ENCODE assay signal across 9 mouse cellular contexts in the genomic region with DNA sequence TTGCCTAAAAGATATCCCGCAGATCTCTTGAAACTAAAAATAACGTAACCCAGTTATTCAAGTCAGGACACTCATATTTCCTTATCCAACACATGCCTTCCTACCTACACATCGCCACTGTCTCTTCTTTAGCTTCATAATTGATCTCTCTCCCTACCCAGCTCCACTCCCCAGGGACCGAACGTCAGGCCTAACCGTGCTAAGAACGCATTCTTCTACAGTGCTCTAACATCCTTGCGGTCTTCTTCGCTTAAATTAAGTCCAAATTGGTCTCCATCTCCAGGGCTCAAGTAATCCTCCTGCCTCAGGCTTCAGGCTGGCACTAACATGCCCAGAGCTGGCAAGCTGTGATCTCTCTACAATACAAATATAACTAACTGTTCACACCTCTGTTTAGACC. TPM values are rescaled to one million over a fixed set of nuclear protein-coding genes. Genes with fewer than 3 reads are reported as not detected.
DNase-seq lines count a peak whose midpoint lies in the region; ATAC-seq and TF ChIP-seq lines count a peak whose summit lies in the region.
"Had no signal": no experiment of that assay in that cellular context is flagged by ENCODE, and none has a peak within 500 bp of the region (broad histone marks: within the 10 kb centered on the region; RNA-seq: fewer than 3 reads in every experiment).

No protein-coding gene starts in this region.

- no peaks in the 10 kb centered on the region for H3K36me3 ChIP-seq in thymus, adult 2 months (ENCODE audit: control insufficient read depth, insufficient read depth, low read length)
- no peaks in the 10 kb centered on the region; the same call in 1 of the 2 replicates for H3K36me3 ChIP-seq in hindbrain, embryonic 16.5 days (ENCODE audit: control insufficient read depth, insufficient read depth, low read length)
- 0 out of 2 replicates have a peak, but pooled peaks cover 5% of the 10 kb centered on the region for H3K36me3 ChIP-seq in midbrain, embryonic 14.5 days (ENCODE audit: control insufficient read depth, insufficient read depth, low read length)

- H3K4me1 ChIP-seq in thymus, adult 2 months (replicated peaks; ENCODE audit: control insufficient read depth, insufficient read depth, low read length) = peaks cover 8% of the 10 kb centered on the region
- H3K4me1 ChIP-seq in hindbrain, embryonic 16.5 days (ENCODE audit: control insufficient read depth, insufficient read depth, low read depth, low read length) = peaks cover 29% of the 10 kb centered on the region
- H3K4me1 ChIP-seq in midbrain, embryonic 14.5 days (ENCODE audit: control insufficient read depth, insufficient read depth, low read length) = peaks cover 32% of the 10 kb centered on the region

- TF ChIP-seq CTCF in thymus, adult 2 months (IDR thresholded peaks at IDR 0.05; ENCODE audit: borderline replicate concordance, control insufficient read depth, extremely low read depth, insufficient read depth, low read length, poor library complexity) = no peak

- peak overlapping the region; percentile 99 for H3K9ac ChIP-seq in hindbrain, embryonic 16.5 days (ENCODE audit: low read depth, low read length)
- peak overlapping the region; percentile 84 for H3K9ac ChIP-seq in midbrain, embryonic 14.5 days (replicated peaks; ENCODE audit: low read length)

- no peaks in the 10 kb centered on the region for H3K9me3 ChIP-seq in hindbrain, embryonic 16.5 days (ENCODE audit: control insufficient read depth, low read length)
- no peaks in the 10 kb centered on the region for H3K9me3 ChIP-seq in midbrain, embryonic 14.5 days (ENCODE audit: control insufficient read depth, low read length)

- H3K27me3 ChIP-seq in thymus, adult 2 months (ENCODE audit: control insufficient read depth, insufficient read depth, low read length) = no peaks in the 10 kb centered on the region
- no peaks in the 10 kb centered on the region for H3K27me3 ChIP-seq in hindbrain, embryonic 16.5 days (replicated peaks; ENCODE audit: control insufficient read depth, insufficient read depth, low read length)
- H3K27me3 ChIP-seq in midbrain, embryonic 14.5 days (ENCODE audit: control insufficient read depth, insufficient read depth, low read length) = no peaks in the 10 kb centered on the region

- DNase-seq in cerebellum, adult 11-12 months = peak; percentile 37
- DNase-seq in cerebellum, adult 11 months = no peak
- DNase-seq in thymus, adult 2 months = no peak
- no peak for DNase-seq in thymus, adult 18-20 months
- peak; percentile 68 for DNase-seq in midbrain, embryonic 14.5 days
- DNase-seq in urinary bladder, adult 2 months (ENCODE audit: low spot score) = no peak
- DNase-seq in gastrocnemius, adult 18-20 months (ENCODE audit: low spot score) = no peak

- H3K4me2 ChIP-seq in hindbrain, embryonic 16.5 days (ENCODE audit: low read length) = peak overlapping the region; percentile 77
- H3K4me2 ChIP-seq in midbrain, embryonic 14.5 days (ENCODE audit: low read length) = peak overlapping the region; percentile 83

- peak overlapping the region; percentile 79 for H3K27ac ChIP-seq in thymus, adult 2 months (ENCODE audit: control insufficient read depth, insufficient read depth, low read length)
- peak overlapping the region; percentile 100 for H3K27ac ChIP-seq in hindbrain, embryonic 16.5 days (ENCODE audit: low read depth, low read length)
- peak overlapping the region; percentile 99 for H3K27ac ChIP-seq in midbrain, embryonic 14.5 days (replicated peaks; ENCODE audit: low read depth, low read length)

- H3K4me3 ChIP-seq in thymus, adult 2 months (ENCODE audit: control insufficient read depth, insufficient read depth, low read length) = peak overlapping the region; percentile 90
- peak overlapping the region; percentile 90 for H3K4me3 ChIP-seq in hindbrain, embryonic 16.5 days (ENCODE audit: low read length)
- H3K4me3 ChIP-seq in midbrain, embryonic 14.5 days (replicated peaks; ENCODE audit: low read depth, low read length) = peak overlapping the region; percentile 82

- no peak for ATAC-seq in hindbrain, embryonic 16.5 days
- no peak for ATAC-seq in midbrain, embryonic 14.5 days (ENCODE audit: low FRiP score, low TSS enrichment)

- TF ChIP-seq POLR2A in thymus, adult 2 months (IDR thresholded peaks at IDR 0.05; ENCODE audit: control insufficient read depth, extremely low read depth, insufficient read depth, low read length, poor library complexity) = no peak

- WGBS in thymus, adult 2 months = 50% methylated on average over 9 of the region's 9 CpGs
- 26% methylated on average over 9 of the region's 9 CpGs for WGBS in hindbrain, embryonic 16.5 days
- 33% methylated on average over 9 of the region's 9 CpGs for WGBS in midbrain, embryonic 14.5 days

RNA-seq across cellular contexts. Expression of gene Dedd, which starts 0.7 kb away (rescaled TPM):
- polyA plus RNA-seq in thymus, adult 2 months (2012; rRNA removed) = 60.8 and 61.5 TPM in 2 replicates
- polyA plus RNA-seq in hindbrain, embryonic 16.5 days (2015; fragmentation: Nextera tagmentation; extraction: Ambion mirVana) = 46.5 and 49.5 TPM in 2 replicates
- 49.0 and 61.5 TPM in 2 replicates for polyA plus RNA-seq in midbrain, embryonic 14.5 days (2014; fragmentation: Nextera tagmentation; extraction: Ambion mirVana)
- polyA plus RNA-seq in urinary bladder, adult 2 months (2012; rRNA removed) = 50.0 and 53.0 TPM in 2 replicates
- 10 to 100 TPM; 28.1 to 35.8 TPM for total RNA-seq in gastrocnemius, adult 18-20 months (2021)

RNA-seq across cellular contexts. Expression of gene Nit1, which starts 17.2 kb away (rescaled TPM):
- polyA plus RNA-seq in thymus, adult 2 months (2012; rRNA removed) = 48.8 and 52.2 TPM in 2 replicates
- 51.2 and 54.7 TPM in 2 replicates for polyA plus RNA-seq in hindbrain, embryonic 16.5 days (2015; fragmentation: Nextera tagmentation; extraction: Ambion mirVana)
- polyA plus RNA-seq in midbrain, embryonic 14.5 days (2014; fragmentation: Nextera tagmentation; extraction: Ambion mirVana) = 39.1 and 45.0 TPM in 2 replicates
- 63.1 and 70.2 TPM in 2 replicates for polyA plus RNA-seq in urinary bladder, adult 2 months (2012; rRNA removed)
- total RNA-seq in gastrocnemius, adult 18-20 months (2021) = 10 to 100 TPM; 26.0 to 28.9 TPM

RNA-seq across cellular contexts. Expression of gene Pfdn2, which starts 17.2 kb away (rescaled TPM):
- polyA plus RNA-seq in thymus, adult 2 months (2012; rRNA removed) = 15.8 and 16.6 TPM in 2 replicates
- 123 and 143 TPM in 2 replicates for polyA plus RNA-seq in hindbrain, embryonic 16.5 days (2015; fragmentation: Nextera tagmentation; extraction: Ambion mirVana)
- polyA plus RNA-seq in midbrain, embryonic 14.5 days (2014; fragmentation: Nextera tagmentation; extraction: Ambion mirVana) = 63.0 and 94.0 TPM in 2 replicates
- 47.8 and 66.6 TPM in 2 replicates for polyA plus RNA-seq in urinary bladder, adult 2 months (2012; rRNA removed)
- 100 to 1,000 TPM; 110 to 128 TPM for total RNA-seq in gastrocnemius, adult 18-20 months (2021)

RNA-seq across cellular contexts. Expression of gene Klhdc9, which starts 32.4 kb away (rescaled TPM):
- polyA plus RNA-seq in thymus, adult 2 months (2012; rRNA removed) = 0.39 and 0.69 TPM in 2 replicates
- polyA plus RNA-seq in hindbrain, embryonic 16.5 days (2015; fragmentation: Nextera tagmentation; extraction: Ambion mirVana) = 3.3 and 4.3 TPM in 2 replicates
- 3.6 and 3.7 TPM in 2 replicates for polyA plus RNA-seq in midbrain, embryonic 14.5 days (2014; fragmentation: Nextera tagmentation; extraction: Ambion mirVana)
- 2.3 and 2.8 TPM in 2 replicates for polyA plus RNA-seq in urinary bladder, adult 2 months (2012; rRNA removed)
- total RNA-seq in gastrocnemius, adult 18-20 months (2021) = not detected
- total RNA-seq: heart, adult 18-20 months had no signal

RNA-seq across cellular contexts. Expression of gene Ufc1, which starts 33.4 kb away (rescaled TPM):
- polyA plus RNA-seq in thymus, adult 2 months (2012; rRNA removed) = 18.5 and 20.2 TPM in 2 replicates
- 115 and 126 TPM in 2 replicates for polyA plus RNA-seq in hindbrain, embryonic 16.5 days (2015; fragmentation: Nextera tagmentation; extraction: Ambion mirVana)
- 120 and 132 TPM in 2 replicates for polyA plus RNA-seq in midbrain, embryonic 14.5 days (2014; fragmentation: Nextera tagmentation; extraction: Ambion mirVana)
- 78.1 and 81.2 TPM in 2 replicates for polyA plus RNA-seq in urinary bladder, adult 2 months (2012; rRNA removed)
- 10 to 100 TPM; 85.7 to 96.8 TPM for total RNA-seq in gastrocnemius, adult 18-20 months (2021)

Comparison
In these comparisons a context has a peak if more than half of its experiments do, and no peak if none do; other contexts are left out.
1. DNase-seq: peak in cerebellum, adult 11-12 months (single experiment) and midbrain, embryonic 14.5 days (single experiment); none in cerebellum, adult 11 months (single experiment), thymus, adult 2 months (single experiment), thymus, adult 18-20 months (0 of 2), urinary bladder, adult 2 months (single experiment) and gastrocnemius, adult 18-20 months (single experiment).
2. Peak in every context shown above with its lines, with median percentiles within 50 percentile points of each other: H3K27ac ChIP-seq and H3K4me3 ChIP-seq.